Mouse (Mus musculus) layer of hippocampus, adult 9-11 months (tissue): ENCODE measurements around the gene Olfr550.
"Not testable (repeated sequence)": the region's sequence is repeated elsewhere in the genome, so short reads cannot be mapped to it uniquely, and the experiment has no call there.

ENCODE experiments used
- DNase-seq: peaks from one replicate; pipeline ENCODE4 v3.0.0; 2022

Olfr550 gene

DNA sequence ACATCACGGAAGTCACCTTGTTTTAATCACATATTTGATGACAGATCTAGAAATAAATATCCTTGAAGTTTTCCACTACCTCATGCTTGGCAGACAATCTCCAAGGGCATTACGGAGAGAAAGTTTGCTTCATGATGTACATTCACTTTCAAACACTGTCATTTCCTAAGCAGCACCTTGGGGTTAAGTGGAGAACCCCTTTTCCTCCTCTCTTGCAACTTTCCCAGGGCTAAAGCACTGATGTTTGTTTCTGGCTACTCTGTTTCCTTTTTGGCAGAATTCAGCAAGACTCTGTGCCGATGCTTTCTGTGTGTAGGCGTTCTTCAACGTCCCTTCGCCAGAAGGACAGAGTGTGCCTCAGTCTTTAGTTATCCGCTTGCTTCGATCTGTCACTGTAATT lies at the start of gene Olfr550:
Gene Olfr550, plus strand, starts transcription at position 301 of the 400 bp plus-strand sequence.
- DNase-seq: no peak

DNA sequence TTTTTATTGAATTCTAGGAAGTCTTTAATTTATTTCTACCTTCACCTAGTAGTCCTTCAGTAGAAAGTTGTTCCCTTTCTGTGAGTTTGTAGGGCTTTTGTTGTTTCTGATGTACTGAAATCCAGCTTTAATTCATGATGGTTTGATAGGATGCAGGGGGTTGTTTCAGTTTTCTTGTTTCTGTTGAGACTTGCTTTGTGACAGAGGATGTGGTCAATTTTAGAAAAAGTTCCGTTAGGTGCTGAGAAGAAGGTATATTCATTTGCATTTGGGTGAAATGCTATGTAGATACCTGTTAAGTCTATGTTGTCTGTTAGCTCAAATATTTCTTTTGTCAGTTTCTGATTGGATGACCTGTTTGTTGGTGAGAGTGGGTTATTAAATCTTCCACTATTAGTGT lies 42.2 kb upstream of the Olfr550 start:
- no peak for DNase-seq

DNA sequence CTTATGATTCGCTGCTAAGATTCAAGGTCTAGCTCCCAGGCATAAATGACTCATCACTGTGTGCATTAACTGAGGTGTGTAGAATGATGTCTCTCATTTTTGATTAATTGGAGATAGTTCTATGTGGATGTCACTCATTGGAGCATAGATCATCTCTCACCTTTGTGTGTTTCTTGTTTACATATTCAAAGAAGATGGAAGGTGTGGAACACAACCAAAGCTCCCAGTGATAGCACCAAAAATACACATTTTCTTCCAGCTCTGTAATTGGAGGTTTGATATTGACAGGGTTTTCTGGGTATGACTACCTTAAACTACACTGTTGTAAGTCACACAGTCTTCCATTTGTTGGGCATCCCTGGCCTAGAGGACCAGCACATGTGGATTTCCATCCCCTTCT lies 36.8 kb upstream of the Olfr550 start, which contains the start of gene Olfr547:
Gene Olfr547, plus strand, starts transcription at position 301 of the 400 bp plus-strand sequence.
- no peak for DNase-seq

DNA sequence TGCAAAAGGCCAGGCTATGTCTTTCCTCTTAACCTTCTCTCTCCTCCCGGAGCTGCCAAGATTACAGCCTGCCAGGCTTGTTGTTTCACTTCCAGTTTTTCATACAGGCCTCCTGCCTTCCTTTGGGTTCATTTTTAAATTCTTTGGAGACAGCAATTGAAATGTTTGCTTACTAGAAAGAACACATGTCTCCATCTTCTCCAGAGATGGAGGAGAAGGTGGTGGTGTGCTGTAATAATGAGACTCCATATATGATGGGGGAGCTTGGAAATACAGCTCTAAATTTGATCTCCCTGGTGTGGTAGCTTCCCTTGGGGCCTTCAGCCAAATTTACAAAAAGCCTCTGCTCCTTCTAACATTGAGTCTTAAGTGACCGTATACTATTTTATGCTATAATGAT lies 30.6 kb upstream of the Olfr550 start, which contains the start of gene Olfr548-ps1:
Gene Olfr548-ps1, plus strand, starts transcription at position 301 of the 400 bp plus-strand sequence.
- DNase-seq: no peak

DNA sequence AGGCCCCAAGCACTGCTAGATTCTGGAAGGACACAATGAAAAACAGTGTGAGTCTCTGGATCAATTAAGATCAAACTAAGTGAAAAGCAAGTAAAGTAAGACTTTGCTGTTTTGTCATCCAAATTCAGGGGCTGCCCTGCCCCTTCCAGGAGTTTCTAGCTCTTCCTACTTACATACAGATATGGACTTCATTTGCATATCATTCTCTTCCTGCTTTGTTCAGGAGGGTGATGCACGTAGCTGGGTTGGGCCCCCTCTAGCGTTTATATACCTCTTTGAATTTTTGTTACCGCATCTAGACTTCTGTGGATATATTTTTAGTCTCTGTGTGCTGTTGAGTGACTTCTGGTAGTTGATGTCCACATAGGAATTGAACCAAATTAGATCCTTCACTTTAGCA lies 30.0 kb upstream of the Olfr550 start:
- no peak for DNase-seq

DNA sequence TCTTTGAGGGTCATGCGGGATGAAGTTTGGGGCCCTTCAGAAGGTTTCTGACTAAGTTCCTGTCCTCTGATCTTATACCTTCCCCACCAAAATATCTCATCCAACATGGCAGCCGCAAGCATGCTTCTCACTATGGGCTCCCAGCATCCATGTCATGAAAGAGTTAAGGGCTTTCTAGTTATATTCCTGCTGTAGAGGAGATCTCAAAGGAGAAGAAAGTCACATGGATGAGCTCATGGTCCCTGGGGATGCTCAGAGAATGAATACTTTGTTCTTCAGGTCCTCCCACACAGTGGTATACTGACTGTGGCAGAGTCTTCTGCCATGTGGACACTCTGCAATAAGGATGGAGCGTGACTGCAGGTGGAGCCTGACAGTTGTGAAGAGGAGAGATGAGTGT lies 21.7 kb upstream of the Olfr550 start, which contains the start of gene Olfr549:
Gene Olfr549, plus strand, starts transcription at position 301 of the 400 bp plus-strand sequence.
- no peak for DNase-seq

DNA sequence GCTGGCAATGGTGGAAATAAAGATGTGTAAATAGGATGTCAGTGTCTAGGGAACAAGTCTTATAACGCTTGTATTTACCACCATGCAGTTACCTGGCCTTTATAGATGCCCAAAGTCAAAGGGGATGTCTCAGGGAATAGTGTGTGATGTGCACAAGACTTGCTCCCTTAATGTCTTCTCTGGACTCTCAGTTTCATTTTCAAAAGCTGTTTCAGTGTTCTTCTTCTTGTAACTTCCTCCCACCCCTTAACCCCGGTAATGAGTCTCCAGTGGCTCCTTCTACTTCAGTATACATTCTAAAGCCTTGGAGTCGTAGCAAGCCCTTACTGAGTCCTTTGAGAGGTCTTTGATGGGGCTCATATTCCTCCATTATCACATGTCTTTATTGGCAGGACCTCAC lies 18.0 kb upstream of the Olfr550 start:
- DNase-seq: no peak

DNA sequence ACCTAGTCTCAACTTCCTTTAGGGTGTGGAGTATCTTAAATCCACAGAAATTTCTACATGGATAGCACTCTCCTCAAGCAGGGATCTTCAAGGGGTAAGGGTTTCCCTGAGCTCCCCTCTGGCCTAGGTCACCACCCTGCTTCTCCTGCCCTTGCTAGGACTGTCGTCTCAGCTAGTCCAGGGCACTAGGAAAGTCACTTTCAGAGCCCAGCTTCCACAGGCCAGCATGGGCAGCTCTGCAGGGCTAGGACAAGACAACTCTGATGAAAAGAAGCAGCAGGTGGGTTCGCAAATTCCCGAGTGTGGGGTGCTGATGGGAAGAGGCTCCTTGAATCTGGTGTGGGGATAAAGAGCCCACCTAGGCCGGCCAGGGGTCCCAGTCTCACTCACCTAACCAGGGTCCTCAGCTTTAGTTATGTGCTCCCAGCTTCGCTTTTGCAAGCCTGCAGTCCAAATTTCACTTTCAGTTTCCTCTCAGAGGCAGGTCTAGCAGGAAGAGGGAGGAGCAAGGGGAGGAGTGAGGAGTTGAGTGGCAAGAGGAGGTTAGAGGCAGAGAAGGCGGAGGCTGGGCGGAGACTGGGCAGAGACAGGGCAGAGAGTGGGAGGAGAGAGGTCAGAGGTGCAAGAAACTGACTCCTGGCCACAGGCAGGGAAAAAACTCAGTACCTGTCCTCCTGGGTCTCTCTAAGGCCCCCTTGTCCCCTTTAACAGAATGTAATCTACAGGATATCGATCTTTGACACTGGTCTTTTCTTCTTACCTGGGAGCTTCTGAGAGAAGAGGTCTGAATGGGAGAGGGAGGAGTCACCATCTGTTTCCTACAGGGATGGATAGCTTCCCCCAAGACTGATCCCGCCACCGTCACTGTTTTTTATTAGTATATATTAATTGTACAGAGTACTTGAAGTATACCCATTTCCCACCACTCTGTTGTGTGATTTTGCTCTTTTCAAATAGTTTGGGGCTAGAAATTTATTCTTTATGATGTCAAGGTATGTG lies 5.9 kb upstream of the Olfr550 start, which contains the start of gene Trim21:
Gene Trim21, minus strand, starts transcription at position 488 of the 999 bp plus-strand sequence.
- peak; percentile 78 for DNase-seq

DNA sequence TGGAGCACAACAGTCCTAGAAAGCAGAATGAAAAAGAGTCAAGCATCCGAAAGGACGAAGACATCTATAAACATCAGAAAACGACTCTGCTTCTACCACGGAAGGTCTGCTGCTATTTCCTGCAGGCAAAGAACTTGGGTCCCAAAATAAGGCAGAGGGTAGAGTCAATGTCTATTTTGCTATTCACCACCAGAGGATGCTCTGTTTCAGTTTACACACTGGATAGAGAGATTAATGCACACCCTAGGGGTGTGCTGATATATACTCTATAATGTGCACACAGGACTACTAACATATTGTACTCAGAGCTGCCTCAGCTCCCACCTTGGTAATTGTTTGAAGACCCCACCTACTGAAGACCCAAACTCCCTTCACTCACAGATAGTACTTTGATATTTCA lies 5.0 kb upstream of the Olfr550 start:
- DNase-seq: no peak

DNA sequence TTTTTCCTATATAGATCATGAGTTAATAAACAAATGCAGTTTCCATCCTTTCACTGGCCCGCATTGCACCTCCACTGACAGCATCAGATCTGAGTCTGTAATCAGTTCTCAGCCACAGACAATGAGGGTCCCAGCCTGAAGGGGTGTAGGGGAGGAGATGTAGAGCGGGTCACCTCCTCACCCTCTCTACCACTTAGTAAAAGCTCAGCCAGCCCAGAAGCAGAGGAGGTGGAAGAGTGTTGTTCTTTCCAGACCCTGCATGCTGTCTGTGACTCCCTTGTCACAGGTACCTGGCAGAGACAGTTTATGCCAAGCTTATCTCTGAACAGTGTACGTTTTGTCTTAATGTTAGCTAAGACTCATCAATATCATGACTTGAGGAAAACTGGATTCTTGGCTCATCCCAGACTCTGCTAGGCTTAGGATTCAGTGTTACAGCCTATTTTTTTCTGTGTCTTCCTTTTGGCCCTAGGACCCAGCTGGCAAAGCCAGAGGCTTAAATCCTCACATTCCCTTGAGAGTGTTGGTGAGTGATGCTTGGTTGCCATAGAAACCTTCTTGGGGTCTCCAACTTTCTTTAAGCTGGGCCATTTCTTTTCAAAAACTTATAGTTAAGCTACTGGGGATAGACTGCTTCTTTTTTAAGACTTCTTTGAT lies 2.1 kb downstream of the Olfr550 start:
- no peak for DNase-seq

DNA sequence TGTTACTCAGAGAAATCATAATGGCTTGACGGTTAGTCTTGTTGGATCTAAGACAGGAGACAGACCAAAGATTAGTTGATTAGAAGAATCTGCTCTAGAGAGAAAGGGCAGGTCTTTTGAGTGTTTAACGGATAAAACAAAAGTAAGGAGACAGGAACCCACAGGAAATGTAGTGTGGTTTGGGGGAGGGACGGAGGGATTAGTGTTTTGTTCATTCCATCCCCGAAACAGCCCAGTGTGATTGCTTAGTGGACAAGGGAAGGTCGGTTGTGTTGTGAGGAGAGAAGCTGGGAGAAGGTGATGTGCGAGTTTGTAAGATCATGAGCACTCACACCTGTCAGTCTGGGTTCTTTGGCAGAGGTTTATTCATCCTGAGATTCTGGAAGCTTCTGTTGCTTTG lies 4.8 kb downstream of the Olfr550 start:
- no peak for DNase-seq

DNA sequence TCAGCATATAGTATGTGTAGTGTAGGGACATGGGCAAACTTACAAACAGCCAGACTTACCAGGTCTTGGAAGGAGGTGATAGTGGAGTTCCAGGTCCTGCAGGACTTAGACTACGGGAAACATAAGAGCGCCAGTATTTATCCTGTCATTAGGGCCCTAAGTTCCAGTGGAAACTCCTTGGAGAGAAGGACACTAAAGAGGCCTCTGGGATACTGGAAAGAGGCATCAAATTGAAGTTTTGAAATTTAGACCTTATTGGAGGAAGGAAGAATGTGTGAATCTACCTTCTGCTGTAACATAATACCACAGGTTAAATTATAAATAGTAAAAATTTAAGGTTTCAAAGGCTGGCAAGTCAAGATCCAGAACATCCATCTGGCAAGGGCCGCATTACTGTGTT lies 20.5 kb downstream of the Olfr550 start, which contains the start of gene Olfr551:
Gene Olfr551, minus strand, starts transcription at position 101 of the 400 bp plus-strand sequence.
- no peak for DNase-seq

DNA sequence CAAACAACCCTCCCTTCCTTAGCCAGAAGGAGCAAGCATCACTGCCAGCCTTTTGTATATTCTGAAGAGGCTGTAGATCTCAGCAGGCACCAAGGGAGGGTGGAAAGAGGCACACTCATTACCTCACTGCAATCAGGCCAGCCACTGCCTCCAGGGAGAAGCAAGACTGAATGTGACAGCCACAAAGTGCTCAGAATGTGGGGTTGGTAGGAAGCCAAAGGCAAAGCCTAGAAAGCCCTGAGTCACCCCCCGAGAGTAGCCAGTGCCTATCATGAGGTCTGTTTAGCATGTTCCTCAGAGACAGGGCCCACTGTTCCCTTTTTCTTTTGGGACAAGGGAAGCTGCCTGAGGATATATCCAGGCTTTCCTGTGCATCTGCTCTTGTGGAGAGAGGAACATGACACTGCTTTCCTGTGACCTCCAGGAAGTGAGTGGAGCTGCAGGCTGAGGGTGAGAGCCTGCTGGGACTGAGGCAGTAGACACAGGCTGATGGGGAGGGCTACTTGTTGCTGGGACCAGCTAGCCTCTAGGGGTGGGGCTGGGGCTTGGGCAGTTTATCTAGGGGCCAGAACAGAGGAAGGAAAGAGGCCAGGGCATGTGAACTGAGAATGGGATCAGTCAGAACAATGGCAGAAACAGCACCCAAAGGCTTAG lies 26.3 kb downstream of the Olfr550 start, which contains the start of gene Olfr552:
Gene Olfr552, plus strand, starts transcription at position 393 of the 654 bp plus-strand sequence.
- no peak for DNase-seq

DNA sequence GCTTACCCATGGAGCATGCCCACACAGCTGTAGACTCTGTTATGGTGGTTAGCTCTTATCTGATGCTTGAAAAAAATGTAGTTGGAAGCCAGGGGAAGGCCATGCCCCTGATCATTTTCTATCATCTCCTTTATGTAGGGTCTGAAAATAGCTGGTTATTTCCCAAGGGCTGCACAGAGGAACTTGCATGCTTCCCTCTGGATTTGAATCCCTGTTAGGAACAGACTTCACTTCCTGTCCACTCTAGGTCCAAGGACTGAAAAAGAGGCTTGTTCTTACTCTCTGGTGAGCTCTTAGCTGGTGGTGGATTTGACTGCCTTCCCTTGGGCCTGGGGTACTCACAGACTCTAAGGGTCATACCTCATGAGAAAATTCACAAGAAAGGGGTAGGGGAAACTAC lies 46.9 kb downstream of the Olfr550 start, which contains the start of gene Olfr553:
Gene Olfr553, minus strand, starts transcription at position 101 of the 400 bp plus-strand sequence.
- no peak for DNase-seq

DNA sequence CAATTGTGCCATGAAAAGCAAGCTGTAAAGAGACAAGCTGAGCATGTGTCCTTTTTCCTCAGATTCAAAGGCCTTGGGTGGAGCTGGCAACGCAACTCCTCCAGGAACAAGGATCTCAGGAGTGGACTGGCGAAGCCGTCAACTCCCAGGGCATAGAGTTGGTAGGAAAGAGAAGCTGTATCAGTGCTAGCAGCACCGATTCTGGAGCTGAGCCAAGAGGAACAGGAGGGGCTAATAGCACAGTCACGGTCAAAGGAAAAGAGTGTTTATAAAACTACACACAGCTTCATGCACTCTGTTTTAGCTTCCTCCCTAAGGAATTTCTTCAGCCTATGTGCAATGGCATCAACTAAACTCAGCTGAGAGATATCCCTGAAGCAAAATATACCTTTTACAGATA lies 48.4 kb downstream of the Olfr550 start:
- DNase-seq: no peak

DNA sequence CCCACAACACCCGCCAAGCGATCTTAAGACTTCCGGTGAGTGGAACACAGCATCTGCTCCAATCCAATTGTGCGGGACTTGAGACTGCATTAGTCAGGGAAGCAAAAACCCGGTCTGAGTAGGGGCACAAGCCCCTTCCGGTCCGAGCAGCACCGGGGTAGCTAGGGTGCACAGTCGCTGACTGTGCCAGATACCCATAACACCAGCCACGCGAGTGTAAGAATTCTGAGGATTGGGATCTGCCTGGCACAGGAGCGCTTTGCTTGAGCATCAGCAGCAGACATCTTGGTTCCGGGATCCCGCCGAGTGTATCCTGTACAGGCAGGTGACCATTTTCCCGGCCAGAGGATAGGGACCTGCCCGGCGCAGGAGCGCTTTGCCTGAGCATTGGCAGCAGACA lies 49.1 kb downstream of the Olfr550 start:
- DNase-seq: not testable (repeated sequence)
